Mouse (Mus musculus) MEL (cell line): ENCODE measurements around the gene Ube2d2b. TPM values are rescaled to one million over a fixed set of nuclear protein-coding genes. Genes with fewer than 3 reads are reported as not detected.

Experiments
- DNase-seq: peaks from one replicate; pipeline ENCODE4 v3.0.0; 2011; ENCODE audit warnings: low read depth, low spot score
- H3K27ac ChIP-seq: 2 replicates; pipeline ENCODE4 v1.5.1; 2012; ENCODE audit warnings: low read depth, mild to moderate bottlenecking, control low read depth, low read length, moderate library complexity; ENCODE audit not compliant: control insufficient read depth
- H3K27me3 ChIP-seq, 2 experiments: fragments of 150-350 bp in 1 of 2; sonication (generic) in 1 of 2; 2 replicates each; pipeline ENCODE4 v1.6.1; 2012; ENCODE audit warnings: low read length in 2 of 2, mild to moderate bottlenecking in 2 of 2, improper control_type of control experiment in 1 of 2, moderate library complexity in 1 of 2; ENCODE audit not compliant: insufficient read depth in 2 of 2, control insufficient read depth in 1 of 2
- H3K36me3 ChIP-seq, 2 experiments: 2 replicates each; pipeline ENCODE4 v1.6.1; 2012 to 2014; ENCODE audit warnings: low read length in 2 of 2, improper control_type of control experiment in 1 of 2, inconsistent platforms in 1 of 2, mild to moderate bottlenecking in 1 of 2; ENCODE audit not compliant: insufficient read depth in 2 of 2, control insufficient read depth in 1 of 2
- H3K4me1 ChIP-seq, 2 experiments: fragments of 150-350 bp in 1 of 2; sonication (generic) in 1 of 2; 2 replicates each; pipeline ENCODE4 v1.6.1; 2012; ENCODE audit warnings: low read length in 2 of 2, improper control_type of control experiment in 1 of 2, mild to moderate bottlenecking in 1 of 2; ENCODE audit not compliant: insufficient read depth in 2 of 2, control insufficient read depth in 1 of 2
- H3K4me3 ChIP-seq, 2 experiments: fragments of 150-350 bp in 1 of 2; sonication (generic) in 1 of 2; 2 replicates each; pipeline ENCODE4 v1.5.1; 2012; ENCODE audit warnings: low read depth in 2 of 2, low read length in 2 of 2, mild to moderate bottlenecking in 2 of 2, moderate library complexity in 2 of 2, control low read depth in 1 of 2, improper control_type of control experiment in 1 of 2; ENCODE audit not compliant: control insufficient read depth in 1 of 2, insufficient read depth in 1 of 2
- H3K79me2 ChIP-seq: 2 replicates; pipeline ENCODE4 v1.6.1; 2012; ENCODE audit warnings: mild to moderate bottlenecking, low read length, moderate library complexity; ENCODE audit not compliant: control insufficient read depth, poor library complexity, insufficient read depth
- H3K9ac ChIP-seq: 2 replicates; pipeline ENCODE4 v1.6.1; 2012; ENCODE audit warnings: low read depth, mild to moderate bottlenecking, control low read depth, low read length, moderate library complexity; ENCODE audit not compliant: control insufficient read depth, poor library complexity, severe bottlenecking
- H3K9me3 ChIP-seq: fragments of 150-350 bp; sonication (generic); replicated peaks from 2 replicates; pipeline ENCODE4 v1.6.1; 2012; ENCODE audit warnings: mild to moderate bottlenecking, low read length, improper control_type of control experiment, moderate library complexity; ENCODE audit not compliant: insufficient read depth
- BHLHE40 ChIP-seq: IDR thresholded peaks from 2 replicates; pipeline ENCODE4 v1.6.1; 2012; ENCODE audit warnings: low read depth, mild to moderate bottlenecking, inconsistent platforms, low read length, improper control_type of control experiment, borderline replicate concordance
- CHD1 ChIP-seq: IDR thresholded peaks from 2 replicates; pipeline ENCODE4 v1.6.1; 2012; ENCODE audit warnings: low read depth, mild to moderate bottlenecking, inconsistent platforms, low read length, improper control_type of control experiment
- CTCF ChIP-seq, 3 experiments: IDR thresholded peaks in 2 of 3; conservative IDR thresholded peaks in 1 of 3; 2 replicates each; pipeline ENCODE4 v1.5.1; 2011 to 2012; ENCODE audit warnings: low read length in 3 of 3, low read depth in 2 of 3, mild to moderate bottlenecking in 2 of 3, improper control_type of control experiment in 1 of 3, inconsistent platforms in 1 of 3, mixed read lengths in 1 of 3, moderate library complexity in 1 of 3; ENCODE audit not compliant: control insufficient read depth in 1 of 3, insufficient read depth in 1 of 3, poor library complexity in 1 of 3, severe bottlenecking in 1 of 3
- ELF1 ChIP-seq: IDR thresholded peaks from 2 replicates; pipeline ENCODE4 v1.6.1; 2014; ENCODE audit warnings: low read depth, mild to moderate bottlenecking, inconsistent platforms, low read length, improper control_type of control experiment, moderate library complexity
- EP300 ChIP-seq, 2 experiments: IDR thresholded peaks; 2 replicates each; pipeline ENCODE4 v1.6.1; 2011; ENCODE audit warnings: improper control_type of control experiment in 2 of 2, low read length in 2 of 2, low read depth in 1 of 2, mild to moderate bottlenecking in 1 of 2
- ETS1 ChIP-seq: IDR thresholded peaks from 2 replicates; pipeline ENCODE4 v1.6.1; 2012; ENCODE audit warnings: low read depth, mild to moderate bottlenecking, inconsistent platforms, low read length, improper control_type of control experiment, moderate library complexity
- GABPA ChIP-seq: IDR thresholded peaks from 2 replicates; pipeline ENCODE4 v1.6.1; 2012; ENCODE audit warnings: low read depth, mild to moderate bottlenecking, inconsistent platforms, low read length, improper control_type of control experiment, moderate library complexity
- JUND ChIP-seq: IDR thresholded peaks from 2 replicates; pipeline ENCODE4 v1.6.1; 2011; ENCODE audit warnings: low read depth, mild to moderate bottlenecking, improper control_type of control experiment, low read length
- KAT2A ChIP-seq: conservative IDR thresholded peaks from 2 replicates; pipeline ENCODE4 v1.6.1; 2012; ENCODE audit warnings: low read depth, low read length, improper control_type of control experiment, inconsistent platforms
- MAFK ChIP-seq: IDR thresholded peaks from 2 replicates; pipeline ENCODE4 v1.6.1; 2011; ENCODE audit warnings: low read depth, mild to moderate bottlenecking, low read length, improper control_type of control experiment, borderline replicate concordance
- MAX ChIP-seq: IDR thresholded peaks from 2 replicates; pipeline ENCODE4 v1.6.1; 2011; ENCODE audit warnings: low read length, improper control_type of control experiment
- MAZ ChIP-seq: IDR thresholded peaks from 2 replicates; pipeline ENCODE4 v1.6.1; 2012; ENCODE audit warnings: low read depth, mild to moderate bottlenecking, inconsistent platforms, low read length, improper control_type of control experiment
- MEF2A ChIP-seq: IDR thresholded peaks from 2 replicates; pipeline ENCODE4 v1.6.1; 2014; ENCODE audit warnings: low read depth, mild to moderate bottlenecking, inconsistent platforms, low read length, improper control_type of control experiment; ENCODE audit not compliant: poor library complexity, insufficient replicate concordance, severe bottlenecking; ENCODE audit errors: extremely low read depth
- MXI1 ChIP-seq: IDR thresholded peaks from 2 replicates; pipeline ENCODE4 v1.6.1; 2011; ENCODE audit warnings: mild to moderate bottlenecking, low read depth, low read length, improper control_type of control experiment
- MYB ChIP-seq: IDR thresholded peaks from 2 replicates; pipeline ENCODE4 v1.6.1; 2011; ENCODE audit warnings: mild to moderate bottlenecking, low read depth, low read length, improper control_type of control experiment
- NRF1 ChIP-seq: IDR thresholded peaks from 2 replicates; pipeline ENCODE4 v1.6.1; 2014; ENCODE audit warnings: low read depth, mild to moderate bottlenecking, inconsistent platforms, low read length, improper control_type of control experiment, moderate library complexity; ENCODE audit not compliant: poor library complexity, insufficient read depth, severe bottlenecking
- POLR2A ChIP-seq, 2 experiments: IDR thresholded peaks; 2 replicates each; pipeline ENCODE4 v1.6.1; 2011 to 2012; ENCODE audit warnings: low read length in 2 of 2, mild to moderate bottlenecking in 2 of 2, control low read depth in 1 of 2, improper control_type of control experiment in 1 of 2, low read depth in 1 of 2, moderate library complexity in 1 of 2; ENCODE audit not compliant: control insufficient read depth in 1 of 2, insufficient read depth in 1 of 2, poor library complexity in 1 of 2
- POLR2AphosphoS2 ChIP-seq: IDR thresholded peaks from 2 replicates; pipeline ENCODE4 v1.6.1; 2011; ENCODE audit warnings: low read length, improper control_type of control experiment
- RAD21 ChIP-seq: IDR thresholded peaks from 2 replicates; pipeline ENCODE4 v1.6.1; 2011; ENCODE audit warnings: mild to moderate bottlenecking, low read depth, low read length, improper control_type of control experiment
- RCOR1 ChIP-seq: IDR thresholded peaks from 2 replicates; pipeline ENCODE4 v1.6.1; 2012; ENCODE audit warnings: low read depth, mild to moderate bottlenecking, inconsistent platforms, low read length, improper control_type of control experiment
- SIN3A ChIP-seq: IDR thresholded peaks from 2 replicates; pipeline ENCODE4 v1.6.1; 2012; ENCODE audit warnings: low read length, improper control_type of control experiment, inconsistent platforms
- SMC3 ChIP-seq: IDR thresholded peaks from 2 replicates; pipeline ENCODE4 v1.6.1; 2011; ENCODE audit warnings: low read depth, low read length, improper control_type of control experiment
- TAL1 ChIP-seq: IDR thresholded peaks from 2 replicates; pipeline ENCODE4 v1.6.1; 2012; ENCODE audit warnings: mild to moderate bottlenecking, inconsistent platforms, low read length, moderate library complexity, mixed read lengths
- UBTF ChIP-seq: IDR thresholded peaks from 2 replicates; pipeline ENCODE4 v1.6.1; 2012; ENCODE audit warnings: low read depth, mild to moderate bottlenecking, inconsistent platforms, low read length, improper control_type of control experiment, moderate library complexity, borderline replicate concordance; ENCODE audit not compliant: insufficient read depth
- USF1 ChIP-seq: IDR thresholded peaks from 2 replicates; pipeline ENCODE4 v1.6.1; 2014; ENCODE audit warnings: low read depth, mild to moderate bottlenecking, inconsistent platforms, low read length, improper control_type of control experiment, moderate library complexity
- ZC3H11A ChIP-seq: IDR thresholded peaks from 2 replicates; pipeline ENCODE4 v1.6.1; 2012; ENCODE audit warnings: low read depth, mild to moderate bottlenecking, inconsistent platforms, low read length, improper control_type of control experiment
- ZKSCAN1 ChIP-seq: IDR thresholded peaks from 2 replicates; pipeline ENCODE4 v1.6.1; 2012; ENCODE audit warnings: low read depth, mild to moderate bottlenecking, inconsistent platforms, low read length, improper control_type of control experiment, moderate library complexity
- ZMIZ1 ChIP-seq: IDR thresholded peaks from 2 replicates; pipeline ENCODE4 v1.6.1; 2012; ENCODE audit warnings: low read depth, mild to moderate bottlenecking, inconsistent platforms, low read length, improper control_type of control experiment, moderate library complexity
- ZNF384 ChIP-seq: IDR thresholded peaks from 2 replicates; pipeline ENCODE4 v1.6.1; 2012; ENCODE audit warnings: low read depth, mild to moderate bottlenecking, inconsistent platforms, low read length, improper control_type of control experiment
- polyA plus RNA-seq, 2 experiments: library from polyadenylated mRNA; stranded (reverse) in 1 of 2; unstranded in 1 of 2; fragments of >175 nt in 1 of 2; fragments of >200 nt in 1 of 2; gene quantifications; 2 replicates each; pipeline versions ENCODE4 v1.2.1 to v1.2.4; 2012; ENCODE audit warnings: low replicate concordance in 2 of 2, low read depth in 1 of 2; ENCODE audit not compliant: insufficient read length in 2 of 2, insufficient read depth in 1 of 2, missing spikeins in 1 of 2
- total RNA-seq: library from RNA; depleted of rRNA; stranded (reverse); fragments of 300-350 nt; gene quantifications from 2 replicates; pipeline ENCODE4 v1.2.3, GENCODE M21; 2012

Gene Ube2d2b
- total and polyA plus RNA-seq, 3 experiments = 0.08 TPM; not detected in 2

DNA sequence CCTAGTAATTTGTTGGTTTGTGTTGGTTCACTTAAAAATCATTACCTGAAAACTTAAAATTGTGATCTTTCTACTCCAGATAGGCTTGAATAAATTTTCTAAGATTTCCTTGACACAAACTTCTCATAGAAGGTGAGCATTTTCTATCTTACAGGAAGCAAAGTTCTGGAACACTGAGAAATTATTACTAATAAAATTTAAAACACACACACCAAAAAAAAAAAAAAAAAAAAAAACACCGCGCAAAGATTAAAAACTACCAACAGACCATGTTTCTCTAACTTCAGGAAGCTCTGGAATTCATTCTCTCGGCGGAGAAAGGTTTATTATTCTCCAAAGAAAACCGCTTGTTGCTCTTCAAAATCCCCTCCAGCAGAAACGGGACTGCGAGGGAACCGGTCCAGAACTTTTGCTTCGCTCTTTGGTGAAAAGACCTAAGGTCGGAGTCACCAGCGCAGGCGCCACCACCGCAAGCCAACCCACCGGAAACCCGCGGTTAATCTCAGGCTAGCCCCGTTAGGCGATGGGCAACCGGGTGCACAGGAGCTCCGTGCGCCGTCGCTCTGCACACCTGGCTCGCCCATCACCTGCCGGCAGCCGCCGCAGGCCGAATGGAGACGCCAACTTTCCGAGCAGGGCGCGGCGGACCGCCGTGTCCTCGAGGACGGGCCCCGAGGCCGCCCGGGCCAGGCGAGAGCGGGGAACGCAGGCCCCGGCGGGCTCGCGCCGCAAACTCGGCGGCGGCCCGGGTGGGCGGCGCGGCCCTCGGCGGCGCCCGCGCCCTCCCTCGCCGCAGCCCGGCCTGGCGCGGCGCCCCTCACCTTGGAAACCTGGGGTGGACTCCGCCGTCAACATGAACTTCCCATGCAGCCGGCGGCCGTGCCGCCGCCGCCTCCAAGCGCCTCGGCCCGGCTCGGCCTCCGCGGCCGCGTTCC is 38.3 kb downstream of the Ube2d2b start (continued):
- no peak for TF ChIP-seq CTCF (IDR thresholded peaks at IDR 0.05 in 2 of 3, conservative IDR thresholded peaks at IDR 0.05 in 1 of 3; ENCODE audit: control insufficient read depth in 1 of 3, insufficient read depth in 1 of 3, low read depth in 2 of 3, low read length in 3 of 3, poor library complexity in 1 of 3, severe bottlenecking in 1 of 3)
- TF ChIP-seq POLR2AphosphoS2 = no peak
- TF ChIP-seq ZNF384 = peak; percentile 89
- no peak for TF ChIP-seq ZKSCAN1
- TF ChIP-seq TAL1 = no peak
- no peak for TF ChIP-seq RAD21
- TF ChIP-seq SIN3A = peak; percentile 44; the same call in 1 of the 2 replicates
- no peak for TF ChIP-seq ZMIZ1
- TF ChIP-seq BHLHE40 = 0 out of 2 replicates have a peak, but pooled peaks have one; percentile 11
- TF ChIP-seq EP300 (IDR thresholded peaks at IDR 0.05; ENCODE audit: low read depth in 1 of 2, low read length in 2 of 2) = 0 out of 4 replicates have a peak, but pooled peaks of 1 of the 2 experiments have one; percentile 6
- TF ChIP-seq MYB = no peak
- no peak for TF ChIP-seq MAFK

DNA sequence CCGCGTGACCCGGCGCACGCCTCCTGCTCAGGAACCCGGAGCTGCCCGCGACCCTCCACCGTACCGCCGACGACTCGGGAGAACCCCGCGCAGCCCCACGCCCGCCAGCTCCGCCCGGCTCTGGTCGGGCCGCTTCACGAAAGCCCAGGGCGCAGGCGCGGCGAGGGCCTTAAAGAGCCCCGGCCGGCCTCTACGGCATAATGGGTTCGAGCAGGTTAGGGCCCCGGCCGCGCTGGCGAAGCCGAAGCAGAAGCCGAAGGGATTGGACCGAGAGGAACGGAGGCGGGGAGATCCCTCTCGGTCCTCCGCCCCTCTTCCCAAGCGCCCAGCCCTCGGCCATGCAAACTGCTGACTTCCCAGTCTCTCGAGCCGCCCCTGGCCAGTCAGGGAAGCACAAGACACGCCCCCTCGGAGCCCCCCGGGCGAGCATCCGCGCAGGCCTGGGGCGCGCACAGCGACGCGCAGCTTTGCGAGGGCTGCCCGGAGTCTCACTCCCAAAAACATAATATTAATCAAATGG is 39.1 kb downstream of the Ube2d2b start:
- Histone ChIP-seq H3K27ac (peak overlapping the region; percentile 62), H3K79me2 (peaks cover 12% of the 10 kb centered on the region), H3K27me3 (no peaks in the 10 kb centered on the region), H3K4me3 (peak overlapping the region; percentile 73 to 93), H3K9ac (peak overlapping the region; percentile 87), H3K9me3 (no peaks in the 10 kb centered on the region), H3K36me3 (peaks cover 0 to 41% of the 10 kb centered on the region in 2 experiments; a peak in 2 of 4 replicates), H3K4me1 (peaks cover 5 to 26% of the 10 kb centered on the region in 2 experiments)
- peak; percentile 86 for DNase-seq
- TF ChIP-seq RCOR1 (0 out of 2 replicates have a peak, but pooled peaks have one; percentile 11), TAL1 (no peak), NRF1 (peak; percentile 79), ELF1 (no peak), UBTF (no peak), POLR2A (IDR thresholded peaks at IDR 0.05; ENCODE audit: control insufficient read depth in 1 of 2, insufficient read depth in 1 of 2, low read depth in 1 of 2, low read length in 2 of 2, poor library complexity in 1 of 2) (peak in 1 of 2 experiments; percentile 48; a peak in 1 of 4 replicates), ZMIZ1 (no peak), MXI1 (no peak; the same call in 1 of the 2 replicates), MAZ (0 out of 2 replicates have a peak, but pooled peaks have one; percentile 52), MEF2A (no peak), GABPA (no peak), MAFK (no peak), KAT2A (no peak), RAD21 (no peak), SMC3 (no peak), ZKSCAN1 (no peak), ETS1 (peak; percentile 20; the same call in 1 of the 2 replicates), EP300 (IDR thresholded peaks at IDR 0.05; ENCODE audit: low read depth in 1 of 2, low read length in 2 of 2) (no peak), BHLHE40 (no peak), ZC3H11A (no peak), CHD1 (0 out of 2 replicates have a peak, but pooled peaks have one; percentile 61), MAX (no peak), JUND (no peak), USF1 (no peak), MYB (no peak), SIN3A (0 out of 2 replicates have a peak, but pooled peaks have one; percentile 2)
